Mouse (Mus musculus) lung, embryonic 14.5 days (tissue): Measurements from ENCODE around the gene Fgfr2. TPM values are rescaled to one million over a fixed set of nuclear protein-coding genes. Genes with fewer than 3 reads are reported as not detected.
"Not testable (repeated sequence)": the region's sequence is repeated elsewhere in the genome, so short reads cannot be mapped to it uniquely, and the experiment has no call there.

Experiments
- ATAC-seq: fragments of 200-750 bp; cut with Nextera tagmentation; 2 replicates; pipeline ENCODE4 v1.8.0; 2017; ENCODE audit warnings: mild to moderate bottlenecking, moderate TSS enrichment, moderate library complexity; ENCODE audit not compliant: insufficient read depth
- DNase-seq: peaks from one replicate; pipeline ENCODE4 v3.0.0-alpha.2; 2015
- H3K27ac ChIP-seq: fragments of 300-500 bp; sonication (generic); 2 replicates; pipeline ENCODE4 v1.5.1; 2014; ENCODE audit warnings: low read depth, mild to moderate bottlenecking, moderate library complexity
- H3K27me3 ChIP-seq: fragments of 300-500 bp; sonication (generic); 2 replicates; pipeline ENCODE4 v1.6.1; 2014; ENCODE audit warnings: low read length, control low read depth; ENCODE audit not compliant: insufficient read depth
- H3K36me3 ChIP-seq: fragments of 300-500 bp; sonication (generic); 2 replicates; pipeline ENCODE4 v1.6.1; 2014; ENCODE audit warnings: control low read depth; ENCODE audit not compliant: insufficient read depth
- H3K4me1 ChIP-seq: fragments of 300-500 bp; sonication (generic); 2 replicates; pipeline ENCODE4 v1.6.1; 2014; ENCODE audit warnings: antibody characterized with exemption, control low read depth; ENCODE audit not compliant: insufficient read depth
- H3K4me2 ChIP-seq: fragments of 300-500 bp; sonication (generic); 2 replicates; pipeline ENCODE4 v1.6.1; 2014; ENCODE audit warnings: mild to moderate bottlenecking
- H3K4me3 ChIP-seq: fragments of 300-500 bp; sonication (generic); 2 replicates; pipeline ENCODE4 v1.5.1; 2014; ENCODE audit warnings: low read depth, low read length
- H3K9ac ChIP-seq: fragments of 300-500 bp; sonication (generic); 2 replicates; pipeline ENCODE4 v1.6.1; 2014
- H3K9me3 ChIP-seq: fragments of 300-500 bp; sonication (generic); 2 replicates; pipeline ENCODE4 v1.6.1; 2016; ENCODE audit warnings: low read depth, low read length, control low read depth
- CTCF ChIP-seq: IDR thresholded peaks from 2 replicates; pipeline ENCODE4 v1.5.1; 2016; ENCODE audit warnings: antibody characterized with exemption, low read depth
- WGBS: fragments of 180-500 bp; shearing (Covaris S2); extraction: QIAGEN DNeasy Blood & Tissue Kit; methylation state at CpG from one replicate; pipeline ENCODE4 v1.1.7; 2014; 5-methylcytosine and 5-hydroxymethylcytosine counted together
- polyA plus RNA-seq: library from polyadenylated mRNA; unstranded; fragments of >200 nt; fragmentation: Nextera tagmentation; extraction: Ambion mirVana; gene quantifications from 2 replicates; pipeline ENCODE4 v1.2.1, GENCODE M21; 2014

Fgfr2 gene
- polyA plus RNA-seq, 1 experiment from 2014 or later: 179 TPM

DNA sequence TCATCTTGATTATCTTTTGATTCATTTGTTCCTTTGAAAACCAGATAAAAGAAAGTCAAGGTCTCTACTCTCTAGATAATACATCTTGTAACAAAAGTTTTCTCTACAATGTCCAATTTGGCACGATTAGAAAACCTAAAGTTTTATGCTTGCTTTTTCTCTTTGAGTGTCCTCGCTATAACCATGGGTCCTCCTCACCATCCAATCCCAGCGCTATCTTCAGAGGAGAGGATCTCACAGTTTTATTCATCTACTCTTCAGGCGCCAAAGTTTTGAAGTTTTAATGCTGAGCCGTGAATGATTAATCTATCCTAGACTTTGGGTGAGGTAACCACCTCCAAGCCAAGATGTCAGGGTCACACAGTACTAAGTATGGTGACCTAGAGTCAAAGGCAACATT is 2687.4 kb downstream of the Fgfr2 start:
- DNase-seq: no peak
- Histone ChIP-seq H3K9me3 (no peaks in the 10 kb centered on the region), H3K36me3 (no peaks in the 10 kb centered on the region), H3K4me1 (no peaks in the 10 kb centered on the region), H3K9ac (no peak overlapping the region), H3K4me2 (no peak overlapping the region), H3K27ac (no peak overlapping the region), H3K4me3 (no peak overlapping the region), H3K27me3 (no peaks in the 10 kb centered on the region)
- no peak for ATAC-seq
- no peak for TF ChIP-seq CTCF
- WGBS: 89% methylated on average over 5 of the region's 5 CpGs

DNA sequence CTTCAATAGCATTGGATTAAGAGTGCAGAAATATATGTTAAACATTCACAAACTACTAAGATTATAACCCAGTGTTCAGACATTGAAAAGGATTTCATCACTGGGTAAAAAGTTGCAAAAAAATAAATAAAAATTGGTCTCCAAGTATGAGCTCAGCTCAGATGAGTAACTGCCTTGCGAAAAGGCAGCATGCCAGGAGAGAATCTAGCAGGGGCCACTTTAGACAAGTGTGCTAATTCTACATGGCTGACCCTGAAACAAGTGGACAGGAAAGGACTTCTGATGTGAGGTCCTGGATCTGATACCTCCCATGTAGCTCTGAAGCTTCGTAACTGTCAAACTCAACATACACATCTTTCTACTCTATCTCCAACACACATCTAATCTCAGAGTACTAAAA is 2691.0 kb downstream of the Fgfr2 start:
- H3K9ac ChIP-seq: no peak overlapping the region
- H3K4me2 ChIP-seq: no peak overlapping the region
- WGBS: 90% methylated on average over 2 of the region's 2 CpGs
- no peak for DNase-seq
- no peak for TF ChIP-seq CTCF
- no peaks in the 10 kb centered on the region; the same call in 1 of the 2 replicates for H3K4me1 ChIP-seq
- H3K9me3 ChIP-seq: no peaks in the 10 kb centered on the region
- H3K4me3 ChIP-seq: no peak overlapping the region
- no peak for ATAC-seq
- H3K36me3 ChIP-seq: no peaks in the 10 kb centered on the region
- H3K27ac ChIP-seq: no peak overlapping the region
- H3K27me3 ChIP-seq: no peaks in the 10 kb centered on the region

DNA sequence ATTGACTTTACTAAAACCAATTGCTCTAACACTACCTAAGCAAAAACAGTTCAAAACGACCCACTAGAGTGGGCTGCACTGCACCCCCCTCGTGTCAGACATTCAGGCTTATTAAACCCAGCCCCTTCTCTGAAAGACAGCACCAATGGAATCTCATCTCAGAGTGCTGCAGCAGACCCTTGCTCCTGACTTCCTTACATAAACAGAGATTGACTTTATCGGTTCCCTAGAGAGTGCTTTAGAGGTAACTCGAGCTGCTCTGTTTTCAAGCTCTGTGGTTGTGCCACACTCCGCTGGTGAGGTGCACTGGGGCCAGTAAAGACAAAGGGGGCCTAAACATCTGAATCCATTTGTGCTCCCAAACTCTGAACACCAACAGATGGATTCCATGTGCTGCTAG is 2696.6 kb downstream of the Fgfr2 start:
- TF ChIP-seq CTCF: no peak
- no peaks in the 10 kb centered on the region for H3K36me3 ChIP-seq
- no peak overlapping the region for H3K4me2 ChIP-seq
- H3K9ac ChIP-seq: no peak overlapping the region
- DNase-seq (no peak), ATAC-seq (no peak)
- no peak overlapping the region for H3K4me3 ChIP-seq
- peaks cover 2% of the 10 kb centered on the region; the same call in 1 of the 2 replicates for H3K4me1 ChIP-seq
- H3K9me3 ChIP-seq: no peaks in the 10 kb centered on the region
- peak overlapping the region; percentile 16; the same call in 1 of the 2 replicates for H3K27ac ChIP-seq
- no peaks in the 10 kb centered on the region for H3K27me3 ChIP-seq
- WGBS: 5% methylated on average over 5 of the region's 5 CpGs

DNA sequence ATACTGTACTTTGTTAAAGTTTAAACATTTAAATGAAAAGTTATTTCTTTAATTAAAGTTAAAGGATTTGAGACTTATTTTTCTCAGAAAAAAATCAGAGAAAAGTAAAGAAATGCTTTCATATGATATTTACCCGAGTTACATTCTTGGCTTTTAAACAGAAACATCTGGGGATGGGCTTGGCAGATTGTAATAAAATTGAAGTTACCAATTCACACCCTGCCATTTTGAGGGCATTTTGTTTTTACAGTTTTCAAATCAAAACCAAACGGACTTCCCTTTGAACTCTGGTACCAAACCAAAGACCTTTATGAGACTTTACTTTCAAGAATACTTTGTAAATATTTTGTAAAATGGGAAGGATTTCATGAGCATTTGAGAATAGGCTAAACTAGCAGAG is 2697.2 kb downstream of the Fgfr2 start:
- Histone ChIP-seq H3K9me3 (no peaks in the 10 kb centered on the region), H3K4me1 (peaks cover 2% of the 10 kb centered on the region; the same call in 1 of the 2 replicates), H3K27ac (no peak overlapping the region), H3K36me3 (no peaks in the 10 kb centered on the region), H3K4me2 (no peak overlapping the region), H3K9ac (no peak overlapping the region), H3K27me3 (no peaks in the 10 kb centered on the region), H3K4me3 (no peak overlapping the region)
- TF ChIP-seq CTCF: no peak
- 36% methylated on average over 2 of the region's 2 CpGs for WGBS
- ATAC-seq (no peak), DNase-seq (no peak)

DNA sequence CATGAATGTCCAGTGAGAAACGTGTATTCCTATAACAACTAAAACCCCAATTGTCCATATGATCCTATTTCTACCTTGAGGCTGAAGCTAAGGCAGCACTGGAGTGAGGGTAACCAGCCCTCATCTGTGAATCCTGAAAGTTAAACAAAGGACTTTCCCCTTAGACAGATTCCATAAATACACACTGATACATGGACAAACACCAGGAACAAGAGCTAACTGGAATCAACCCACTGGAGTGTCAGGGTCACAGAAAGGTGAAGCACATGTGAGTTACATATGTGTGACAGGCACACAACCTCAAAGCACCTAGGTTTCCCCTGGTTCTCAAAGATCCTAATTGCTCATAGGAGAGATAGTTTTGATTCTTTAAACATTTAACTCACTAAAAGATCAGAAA is 2703.2 kb downstream of the Fgfr2 start:
- Histone ChIP-seq H3K9ac (no peak overlapping the region), H3K4me1 (no peaks in the 10 kb centered on the region), H3K27me3 (no peaks in the 10 kb centered on the region), H3K4me3 (no peak overlapping the region), H3K9me3 (no peaks in the 10 kb centered on the region), H3K4me2 (no peak overlapping the region), H3K36me3 (no peaks in the 10 kb centered on the region), H3K27ac (no peak overlapping the region)
- DNase-seq (no peak), ATAC-seq (no peak)
- 36% methylated on average over 1 of the region's 1 CpGs for WGBS
- no peak for TF ChIP-seq CTCF

DNA sequence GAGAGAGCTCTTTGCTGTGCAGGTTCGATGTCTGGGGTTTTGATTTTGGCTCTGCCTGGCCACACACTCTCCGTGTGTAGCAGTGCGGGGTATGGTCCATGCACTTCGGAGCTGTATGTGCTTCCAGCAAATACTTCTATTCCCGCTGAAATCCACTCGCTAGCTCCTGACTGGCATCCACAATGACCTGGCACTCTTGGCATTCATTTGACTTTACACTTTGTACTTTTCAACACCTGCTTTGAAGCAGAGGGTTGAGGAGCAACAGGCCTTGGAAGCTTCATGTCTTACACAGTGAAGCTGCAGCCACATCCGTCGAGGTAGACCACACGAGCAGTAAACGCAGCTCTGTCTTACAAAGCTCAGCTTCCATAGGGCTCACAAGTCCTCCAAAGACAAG is 2715.5 kb downstream of the Fgfr2 start:
- no peak overlapping the region for H3K4me2 ChIP-seq
- no peaks in the 10 kb centered on the region for H3K36me3 ChIP-seq
- H3K9me3 ChIP-seq: no peaks in the 10 kb centered on the region
- no peaks in the 10 kb centered on the region for H3K27me3 ChIP-seq
- 0 out of 2 replicates have a peak overlapping the region, but pooled peaks have one; percentile 9 for H3K27ac ChIP-seq
- no peak for ATAC-seq
- DNase-seq: no peak
- TF ChIP-seq CTCF: no peak
- 77% methylated on average over 10 of the region's 10 CpGs for WGBS
- H3K4me1 ChIP-seq: no peaks in the 10 kb centered on the region; the same call in 1 of the 2 replicates
- no peak overlapping the region for H3K4me3 ChIP-seq
- no peak overlapping the region for H3K9ac ChIP-seq

DNA sequence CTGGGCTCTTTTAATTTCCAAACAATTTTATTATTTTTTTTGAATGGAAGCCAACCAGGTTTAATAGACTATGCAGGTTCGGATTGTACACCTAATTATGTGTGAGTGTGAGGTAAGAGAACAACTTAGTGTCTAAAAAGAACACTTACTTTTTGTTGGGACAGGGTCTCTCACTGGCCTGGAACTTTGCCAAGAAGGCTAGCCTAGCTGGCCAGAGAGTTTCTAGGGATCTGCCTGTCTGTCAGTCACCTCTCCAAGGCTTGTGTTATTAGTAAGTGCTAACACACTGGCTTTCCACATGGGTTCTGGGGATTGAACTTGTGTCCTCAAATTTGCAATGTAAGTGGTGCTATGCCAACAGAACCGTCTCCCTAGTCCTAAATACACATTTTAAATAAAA is 2719.8 kb downstream of the Fgfr2 start:
- TF ChIP-seq CTCF: no peak
- Histone ChIP-seq H3K27ac (no peak overlapping the region), H3K9ac (no peak overlapping the region), H3K4me1 (no peaks in the 10 kb centered on the region), H3K4me2 (no peak overlapping the region), H3K9me3 (no peaks in the 10 kb centered on the region), H3K4me3 (no peak overlapping the region), H3K36me3 (0 out of 2 replicates have a peak, but pooled peaks cover 4% of the 10 kb centered on the region), H3K27me3 (no peaks in the 10 kb centered on the region)
- DNase-seq (peak; percentile 66), ATAC-seq (no peak)
- WGBS: 31% methylated on average over 2 of the region's 2 CpGs

DNA sequence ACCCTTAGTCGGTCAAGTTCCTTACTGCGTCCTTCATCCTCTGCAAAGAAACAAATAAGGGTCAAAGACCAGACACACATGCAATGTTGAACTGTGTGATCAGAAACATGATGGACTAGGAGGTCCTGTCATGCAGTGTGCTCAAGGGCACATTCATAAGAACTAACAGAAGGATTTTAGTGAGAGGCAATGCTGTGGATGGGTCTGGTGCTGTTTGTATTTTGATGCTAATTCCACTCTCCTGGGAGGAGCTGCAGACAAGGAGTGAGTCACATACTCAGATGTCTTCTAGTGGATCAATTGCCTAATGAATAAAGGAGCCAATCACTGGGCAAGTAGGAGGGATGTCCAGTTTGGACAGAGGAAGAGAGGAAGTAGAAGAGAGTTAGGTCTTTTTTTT is 2728.5 kb downstream of the Fgfr2 start:
- Histone ChIP-seq H3K4me1 (no peaks in the 10 kb centered on the region), H3K27ac (no peak overlapping the region), H3K4me2 (no peak overlapping the region), H3K9me3 (no peaks in the 10 kb centered on the region), H3K9ac (no peak overlapping the region), H3K27me3 (no peaks in the 10 kb centered on the region), H3K4me3 (no peak overlapping the region), H3K36me3 (peaks cover 15% of the 10 kb centered on the region; the same call in 1 of the 2 replicates)
- ATAC-seq (no peak), DNase-seq (no peak)
- no peak for TF ChIP-seq CTCF
- 85% methylated on average over 2 of the region's 2 CpGs for WGBS

DNA sequence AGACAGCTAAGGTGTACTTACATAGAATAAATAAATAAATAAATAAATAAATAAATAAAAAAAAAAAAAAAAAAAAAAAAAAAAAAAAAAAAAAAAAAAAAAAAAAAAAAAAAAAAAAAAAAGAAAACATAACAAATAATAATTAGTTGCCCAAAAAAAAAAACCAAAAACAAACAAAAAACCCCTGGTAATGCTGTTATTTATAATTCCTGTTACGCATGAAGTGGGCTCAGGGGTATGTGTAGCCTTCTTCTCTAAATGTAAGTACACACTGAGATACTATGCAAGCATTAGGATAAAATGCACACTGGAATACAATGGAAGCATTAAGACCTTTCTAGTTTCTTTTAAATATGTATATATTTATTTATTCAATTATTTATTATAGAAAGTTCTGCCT is 2733.1 kb downstream of the Fgfr2 start:
- peaks cover 21% of the 10 kb centered on the region; the same call in 1 of the 2 replicates for H3K36me3 ChIP-seq

More for the DNA sequence above, 2733.1 kb downstream of the Fgfr2 start:
- not testable (repeated sequence) for H3K4me2 ChIP-seq, H3K27ac ChIP-seq, H3K4me3 ChIP-seq, H3K9me3 ChIP-seq, DNase-seq, H3K9ac ChIP-seq, ATAC-seq, H3K27me3 ChIP-seq, H3K4me1 ChIP-seq
- WGBS: 96% methylated on average over 1 of the region's 1 CpGs
